12 mouse cellular contexts compared by ENCODE assay signal in genomic region chr1:159594099-159595058, GRCm38 (mm10).
A peak's percentile ranks its signal among the peaks of the same experiment; 100 is the strongest.
DNase-seq lines count a peak whose midpoint lies in the region; ATAC-seq lines count a peak whose summit lies in the region.
"Had no signal": no experiment of that assay in that cellular context is flagged by ENCODE, and none has a peak within 500 bp of the region (broad histone marks: within the 10 kb centered on the region; RNA-seq: fewer than 3 reads in every experiment).

No protein-coding gene starts in this region.

- H3K9ac ChIP-seq in neural tube, embryonic 12.5 days = no peak overlapping the region
- no peak overlapping the region for H3K9ac ChIP-seq in hindbrain, embryonic 16.5 days (ENCODE audit: low read depth, low read length)
- H3K9ac ChIP-seq: liver, embryonic 15.5 days had no signal

- no peak overlapping the region for H3K27ac ChIP-seq in neural tube, embryonic 12.5 days
- peak overlapping the region; percentile 54 for H3K27ac ChIP-seq in hindbrain, embryonic 16.5 days (ENCODE audit: low read depth, low read length)
- H3K27ac ChIP-seq: liver, embryonic 15.5 days had no signal

- 75% methylated on average over 14 of the region's 14 CpGs for WGBS in neural tube, embryonic 12.5 days
- WGBS in hindbrain, embryonic 16.5 days = 48% methylated on average over 14 of the region's 14 CpGs

- no peaks in the 10 kb centered on the region for H3K27me3 ChIP-seq in neural tube, embryonic 12.5 days (replicated peaks)
- H3K27me3 ChIP-seq in hindbrain, embryonic 16.5 days (replicated peaks; ENCODE audit: control insufficient read depth, insufficient read depth, low read length) = no peaks in the 10 kb centered on the region
- H3K27me3 ChIP-seq: liver, embryonic 15.5 days had no signal

- H3K4me3 ChIP-seq in neural tube, embryonic 12.5 days = no peak overlapping the region
- no peak overlapping the region for H3K4me3 ChIP-seq in hindbrain, embryonic 16.5 days (ENCODE audit: low read length)
- H3K4me3 ChIP-seq: liver, embryonic 15.5 days had no signal

- no peaks in the 10 kb centered on the region for H3K9me3 ChIP-seq in neural tube, embryonic 12.5 days
- H3K9me3 ChIP-seq in hindbrain, embryonic 16.5 days (ENCODE audit: control insufficient read depth, low read length) = no peaks in the 10 kb centered on the region
- H3K9me3 ChIP-seq: liver, embryonic 15.5 days had no signal

- 0 out of 2 replicates have a peak, but pooled peaks cover 3% of the 10 kb centered on the region for H3K4me1 ChIP-seq in neural tube, embryonic 12.5 days
- peaks cover 13% of the 10 kb centered on the region for H3K4me1 ChIP-seq in hindbrain, embryonic 16.5 days (ENCODE audit: control insufficient read depth, insufficient read depth, low read depth, low read length)
- H3K4me1 ChIP-seq: liver, embryonic 15.5 days had no signal

- no peaks in the 10 kb centered on the region for H3K36me3 ChIP-seq in neural tube, embryonic 12.5 days
- no peaks in the 10 kb centered on the region for H3K36me3 ChIP-seq in hindbrain, embryonic 16.5 days (ENCODE audit: control insufficient read depth, insufficient read depth, low read length)
- H3K36me3 ChIP-seq: liver, embryonic 15.5 days had no signal

- ATAC-seq in neural tube, embryonic 12.5 days (ENCODE audit: low FRiP score, low read depth) = peak; percentile 53; the same call in 1 of the 2 replicates
- ATAC-seq in hindbrain, embryonic 16.5 days = peak; percentile 93

- DNase-seq in neural tube, embryonic 10.5 days (ENCODE audit: extremely low spot score, low spot score) = no peak
- DNase-seq in cerebellum, postnatal 25 days = peak; percentile 73 to 75
- DNase-seq in retina, postnatal 1 day = peak; percentile 71
- no peak for DNase-seq in ovary, adult 18-20 months (ENCODE audit: low spot score)
- no peak for DNase-seq in lung, postnatal 14 days
- DNase-seq in kidney, postnatal 10 days = no peak
- DNase-seq: adrenal gland, postnatal 25 days; gastrocnemius, postnatal 10 days; kidney, adult 8-10 months had no signal

- H3K4me2 ChIP-seq in neural tube, embryonic 12.5 days (replicated peaks) = no peak overlapping the region
- H3K4me2 ChIP-seq in hindbrain, embryonic 16.5 days (ENCODE audit: low read length) = no peak overlapping the region
- H3K4me2 ChIP-seq: liver, embryonic 15.5 days had no signal

Comparison
In these comparisons a context has a peak if more than half of its experiments do, and no peak if none do; other contexts are left out.
1. DNase-seq: peak in cerebellum, postnatal 25 days (2 of 2) and retina, postnatal 1 day (single experiment); none in neural tube, embryonic 10.5 days (single experiment), ovary, adult 18-20 months (single experiment), lung, postnatal 14 days (single experiment) and kidney, postnatal 10 days (single experiment).